Mouse (Mus musculus) lung, postnatal 0 days (tissue): ENCODE measurements at regions not wholly inside any gene's neighbourhood (a gene's known extent, or its start where the extent isn't known, plus 50 kb on each side); places are given as distances from the start of the nearest gene placed in this dataset.

Experiments
- ATAC-seq: fragments of 200-750 bp; cut with Nextera tagmentation; 2 replicates; pipeline ENCODE4 v1.8.0; 2017; ENCODE audit warnings: moderate library complexity
- DNase-seq: peaks from one replicate; pipeline ENCODE4 v3.0.0-alpha.2; 2016; ENCODE audit warnings: low spot score
- H3K27ac ChIP-seq: fragments of 300-500 bp; sonication (generic); 2 replicates; pipeline ENCODE4 v1.5.1; 2014; ENCODE audit warnings: antibody characterized with exemption, mild to moderate bottlenecking, low read length, mixed read lengths
- H3K27me3 ChIP-seq: fragments of 300-500 bp; sonication (generic); replicated peaks from 2 replicates; pipeline ENCODE4 v1.6.1; 2014; ENCODE audit warnings: low read length, mixed read lengths; ENCODE audit not compliant: insufficient read depth
- H3K36me3 ChIP-seq: fragments of 300-500 bp; sonication (generic); 2 replicates; pipeline ENCODE4 v1.6.1; 2014; ENCODE audit warnings: low read length, mixed read lengths; ENCODE audit not compliant: insufficient read depth
- H3K4me1 ChIP-seq: fragments of 300-500 bp; sonication (generic); 2 replicates; pipeline ENCODE4 v1.6.1; 2014; ENCODE audit warnings: antibody characterized with exemption, low read depth, low read length, mixed read lengths; ENCODE audit not compliant: insufficient read depth
- H3K4me2 ChIP-seq: fragments of 300-500 bp; sonication (generic); replicated peaks from 2 replicates; pipeline ENCODE4 v1.6.1; 2014; ENCODE audit warnings: low read depth, mild to moderate bottlenecking, low read length, moderate library complexity, mixed read lengths
- H3K4me3 ChIP-seq: fragments of 300-500 bp; sonication (generic); 2 replicates; pipeline ENCODE4 v1.5.1; 2014; ENCODE audit warnings: low read depth, low read length
- H3K9ac ChIP-seq: fragments of 300-500 bp; sonication (generic); replicated peaks from 2 replicates; pipeline ENCODE4 v1.6.1; 2014; ENCODE audit warnings: low read depth, mild to moderate bottlenecking
- H3K9me3 ChIP-seq: fragments of 300-500 bp; sonication (generic); 2 replicates; pipeline ENCODE4 v1.6.1; 2016; ENCODE audit warnings: low read length, mixed read lengths
- CTCF ChIP-seq: IDR thresholded peaks from 2 replicates; pipeline ENCODE4 v1.5.1; 2016; ENCODE audit warnings: antibody characterized with exemption, mild to moderate bottlenecking
- EP300 ChIP-seq: IDR thresholded peaks from 2 replicates; pipeline ENCODE4 v1.6.1; 2016; ENCODE audit warnings: antibody characterized with exemption, mild to moderate bottlenecking, control low read depth
- WGBS: fragments of 180-500 bp; shearing (Covaris S2); extraction: QIAGEN DNeasy Blood & Tissue Kit; methylation state at CpG from one replicate; pipeline ENCODE4 v1.1.7; 2014; 5-methylcytosine and 5-hydroxymethylcytosine counted together

DNA sequence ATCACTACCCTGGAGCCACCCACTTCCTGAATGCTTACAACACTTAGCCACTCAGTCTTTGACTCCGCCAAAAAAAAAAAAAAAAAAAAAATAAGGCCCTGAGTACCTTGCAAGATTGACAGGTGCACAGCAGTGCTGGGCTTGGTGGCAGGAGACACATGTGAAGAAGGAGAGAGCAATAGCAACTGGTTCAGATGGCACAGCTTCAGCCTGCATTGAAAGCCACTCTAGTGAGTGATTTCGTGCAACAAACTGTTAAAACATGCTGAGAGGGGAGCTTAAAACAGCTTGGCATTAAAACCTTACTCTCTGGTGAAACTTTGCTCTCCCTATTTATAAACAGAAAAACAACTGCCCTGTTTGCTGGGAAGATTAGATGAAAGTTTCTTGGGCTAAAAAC is 91.2 kb upstream of the B3gat1 start:
- WGBS: 58% methylated on average over 2 of the region's 2 CpGs
- TF ChIP-seq EP300 (no peak), CTCF (no peak)
- no peak for ATAC-seq
- no peak overlapping the region for H3K4me3 ChIP-seq
- no peaks in the 10 kb centered on the region for H3K36me3 ChIP-seq
- no peak overlapping the region for H3K27ac ChIP-seq
- H3K4me2 ChIP-seq: no peak overlapping the region
- DNase-seq: no peak
- no peaks in the 10 kb centered on the region for H3K4me1 ChIP-seq
- H3K27me3 ChIP-seq: no peaks in the 10 kb centered on the region
- H3K9me3 ChIP-seq: no peaks in the 10 kb centered on the region
- no peak overlapping the region for H3K9ac ChIP-seq

DNA sequence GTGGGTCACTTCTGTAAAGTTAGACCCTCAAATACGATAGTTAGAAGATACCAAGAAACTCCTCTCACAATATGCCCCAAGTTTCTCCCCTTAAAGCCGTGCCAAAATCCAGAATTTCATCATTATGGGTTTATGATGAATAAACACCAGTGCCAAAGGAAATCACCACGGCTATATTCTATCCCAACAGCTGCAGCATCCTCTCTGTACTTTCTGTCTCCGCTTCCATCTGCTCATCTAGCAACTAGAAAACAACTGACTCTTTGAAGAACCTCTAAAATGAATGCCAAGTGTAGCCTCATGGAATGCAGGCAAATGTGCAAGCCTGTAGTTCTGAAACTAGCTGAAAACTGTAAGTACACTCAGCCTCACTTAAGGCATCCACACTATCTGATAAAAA is 90.7 kb upstream of the B3gat1 start:
- Histone ChIP-seq H3K4me1 (no peaks in the 10 kb centered on the region), H3K4me2 (no peak overlapping the region), H3K27me3 (no peaks in the 10 kb centered on the region), H3K27ac (no peak overlapping the region), H3K9me3 (no peaks in the 10 kb centered on the region), H3K4me3 (no peak overlapping the region), H3K9ac (no peak overlapping the region), H3K36me3 (no peaks in the 10 kb centered on the region)
- TF ChIP-seq EP300 (no peak), CTCF (no peak)
- 70% methylated on average over 4 of the region's 4 CpGs for WGBS
- ATAC-seq (no peak), DNase-seq (no peak)

- no peaks in the 10 kb centered on the region for H3K9me3 ChIP-seq
- no peaks in the 10 kb centered on the region for H3K4me1 ChIP-seq
- 78% methylated on average over 7 of the region's 7 CpGs for WGBS
- no peak for ATAC-seq
- no peaks in the 10 kb centered on the region for H3K36me3 ChIP-seq
- H3K4me2 ChIP-seq: no peak overlapping the region
- no peaks in the 10 kb centered on the region for H3K27me3 ChIP-seq
- no peak overlapping the region for H3K27ac ChIP-seq
- H3K4me3 ChIP-seq: no peak overlapping the region
- no peak overlapping the region for H3K9ac ChIP-seq
- TF ChIP-seq CTCF (no peak), EP300 (no peak)
- no peak for DNase-seq
These were observed 84.0 kb upstream of the B3gat1 start for GRCm38 (mm10) chr9:26649506-26649905.

GRCm38 (mm10) chr9:26652920-26653319 is 80.6 kb upstream of the B3gat1 start:
- TF ChIP-seq CTCF: no peak
- TF ChIP-seq EP300: no peak

DNA sequence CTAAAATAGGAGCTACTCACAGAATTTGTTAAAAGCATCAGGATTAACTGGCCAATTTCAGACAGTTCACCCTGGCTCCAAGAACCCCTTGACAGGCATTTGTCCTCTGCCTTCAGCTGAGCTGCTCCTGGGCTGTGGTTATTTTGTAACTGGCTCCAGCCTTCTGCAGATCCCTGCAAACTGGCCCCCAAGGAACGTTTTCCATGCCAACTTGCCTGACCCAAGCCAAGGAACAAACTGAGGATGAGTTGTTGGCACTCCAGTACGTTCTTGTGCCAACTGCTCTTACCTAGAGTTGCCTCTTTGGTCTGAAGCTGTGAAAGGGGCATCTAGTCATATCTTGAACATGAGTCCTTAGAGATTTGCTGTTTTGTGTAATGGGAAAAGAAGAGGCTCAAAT is 74.2 kb upstream of the B3gat1 start:
- H3K9ac ChIP-seq: no peak overlapping the region
- no peak overlapping the region for H3K4me2 ChIP-seq
- TF ChIP-seq EP300 (no peak), CTCF (no peak)
- ATAC-seq (no peak), DNase-seq (no peak)
- no peaks in the 10 kb centered on the region for H3K4me1 ChIP-seq
- WGBS: 31% methylated on average over 2 of the region's 2 CpGs
- no peaks in the 10 kb centered on the region for H3K9me3 ChIP-seq
- no peaks in the 10 kb centered on the region for H3K36me3 ChIP-seq
- no peak overlapping the region for H3K4me3 ChIP-seq
- no peaks in the 10 kb centered on the region for H3K27me3 ChIP-seq
- no peak overlapping the region for H3K27ac ChIP-seq

More at GRCm38 (mm10) chr9:26652920-26653319, 80.6 kb upstream of the B3gat1 start:
- no peak overlapping the region for H3K27ac ChIP-seq
- no peak overlapping the region for H3K4me2 ChIP-seq
- H3K27me3 ChIP-seq: no peaks in the 10 kb centered on the region
- no peaks in the 10 kb centered on the region for H3K9me3 ChIP-seq
- no peaks in the 10 kb centered on the region for H3K4me1 ChIP-seq
- 86% methylated on average over 1 of the region's 1 CpGs for WGBS
- DNase-seq: no peak
- no peak for ATAC-seq
- no peak overlapping the region for H3K9ac ChIP-seq
- no peak overlapping the region for H3K4me3 ChIP-seq
- H3K36me3 ChIP-seq: no peaks in the 10 kb centered on the region

- H3K36me3 ChIP-seq: no peaks in the 10 kb centered on the region
- no peak for ATAC-seq
These were observed 70.0 kb upstream of the B3gat1 start for GRCm38 (mm10) chr9:26663544-26663943.

DNA sequence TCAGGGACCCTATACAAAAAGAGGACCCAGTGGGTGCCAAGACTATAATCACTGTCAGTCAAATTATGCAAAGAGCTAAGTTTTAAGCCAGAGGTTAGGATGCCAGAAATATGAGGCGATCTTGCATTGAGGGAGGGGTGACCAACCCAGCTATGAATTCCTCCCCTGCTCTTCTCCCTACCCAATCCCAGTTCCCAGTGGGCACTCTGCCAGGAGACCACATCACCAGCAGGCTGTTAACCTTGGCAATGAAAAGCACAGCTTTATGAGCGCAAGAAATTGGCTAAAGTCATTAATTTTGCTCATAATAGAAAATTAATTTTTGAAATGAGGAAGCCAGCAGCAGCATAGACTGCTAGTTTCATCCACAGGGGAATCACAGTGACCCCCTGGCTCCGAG is 65.7 kb upstream of the B3gat1 start:
- no peaks in the 10 kb centered on the region for H3K9me3 ChIP-seq
- H3K36me3 ChIP-seq: no peaks in the 10 kb centered on the region
- no peak overlapping the region for H3K9ac ChIP-seq
- no peaks in the 10 kb centered on the region for H3K4me1 ChIP-seq
- no peak overlapping the region for H3K4me2 ChIP-seq
- no peaks in the 10 kb centered on the region for H3K27me3 ChIP-seq
- H3K27ac ChIP-seq: no peak overlapping the region
- no peak for DNase-seq
- no peak overlapping the region for H3K4me3 ChIP-seq
- WGBS: 69% methylated on average over 3 of the region's 3 CpGs
- no peak for TF ChIP-seq EP300
- TF ChIP-seq CTCF: no peak
- no peak for ATAC-seq

More at GRCm38 (mm10) chr9:26663544-26663943, 70.0 kb upstream of the B3gat1 start:
- TF ChIP-seq CTCF (no peak), EP300 (no peak)
- Histone ChIP-seq H3K4me1 (no peaks in the 10 kb centered on the region), H3K4me2 (no peak overlapping the region), H3K9me3 (no peaks in the 10 kb centered on the region), H3K27ac (no peak overlapping the region), H3K4me3 (no peak overlapping the region), H3K9ac (no peak overlapping the region), H3K27me3 (no peaks in the 10 kb centered on the region)
- DNase-seq: no peak
- 60% methylated on average over 1 of the region's 1 CpGs for WGBS
